Mouse (Mus musculus) embryonic stem cell, embryonic (primary cell): ENCODE data around the gene Phf7.

Source experiments
- CTCF ChIA-PET, 4 experiments: fragments of 300-600 bp in 2 of 4; fragments of 350-600 bp in 2 of 4; sonication (Branson Sonifier 250); formaldehyde crosslinking; loops; one replicate each; lab custom pipeline; 2022; ENCODE audit warnings: inconsistent platforms in 2 of 4; lab: Charles Lee
- POLR2A ChIA-PET, 4 experiments: fragments of 300-600 bp in 2 of 4; fragments of 350-600 bp in 2 of 4; sonication (Branson Sonifier 250); formaldehyde crosslinking; loops; one replicate each; lab custom pipeline; 2022; ENCODE audit warnings: antibody characterized with exemption in 4 of 4, inconsistent platforms in 1 of 4; lab: Charles Lee

Phf7 gene

GRCm38 (mm10) chr14:31194891-31195513 is 56.1 kb downstream of the Phf7 start:
- POLR2A ChIA-PET, result interaction anchor here in 2 of 4 experiments (1.5 to 8.0 kb wide), 6 partner anchors 10 to 25 kb away, joined by 4 to 50 read pairs (median 6); no protein-coding TSS in a partner anchor
- CTCF ChIA-PET, result interaction anchor here in 2 of 4 experiments (1.3 to 1.4 kb wide), 2 partner anchors 10 to 35 kb away, joined by 3 read pairs; no protein-coding TSS in a partner anchor

- CTCF ChIA-PET, result no interaction called here
Observed at GRCm38 (mm10) chr14:31194441-31194840, 56.7 kb downstream of the Phf7 start.

GRCm38 (mm10) chr14:31193791-31194190 is 57.3 kb downstream of the Phf7 start:
- CTCF ChIA-PET, result interaction anchor here in 2 of 4 experiments (0.7 to 1.2 kb wide), 2 partner anchors 65 to 131 kb away, joined by 3 read pairs; partner anchors contain the start of gene Smim4 (in 1 of the 2)
- POLR2A ChIA-PET, result interaction anchor here in 3 of 4 experiments (0.5 to 8.0 kb wide), 12 partner anchors 8 to 174 kb away, joined by 3 to 50 read pairs (median 4); no protein-coding TSS in a partner anchor

More at GRCm38 (mm10) chr14:31194441-31194840, 56.7 kb downstream of the Phf7 start:
- POLR2A ChIA-PET, result interaction anchor here in 3 of 4 experiments (0.6 to 8.0 kb wide), 8 partner anchors 10 to 41 kb away, joined by 3 to 50 read pairs (median 3); no protein-coding TSS in a partner anchor

GRCm38 (mm10) chr14:31191936-31192335 is 59.2 kb downstream of the Phf7 start:
- ChIA-PET POLR2A (interaction anchor here in 2 of 4 experiments (1.1 to 8.0 kb wide), 4 partner anchors 10 to 15 kb away, joined by 3 to 50 read pairs (median 5); no protein-coding TSS in a partner anchor), CTCF (interaction anchor here in 1 of 4 experiments (0.6 kb wide), 1 partner anchor 19 kb away, joined by 3 read pairs; no protein-coding TSS in a partner anchor)

GRCm38 (mm10) chr14:31189348-31189747 is 61.8 kb downstream of the Phf7 start:
- CTCF ChIA-PET, result interaction anchor here in 1 of 4 experiments (1.1 kb wide), 1 partner anchor 83 kb away, joined by 3 read pairs; no protein-coding TSS in a partner anchor
- POLR2A ChIA-PET, result interaction anchor here in 2 of 4 experiments (0.8 to 8.0 kb wide), 5 partner anchors 9 to 49 kb away, joined by 3 to 50 read pairs (median 3); no protein-coding TSS in a partner anchor

- CTCF ChIA-PET, result interaction anchor here in 1 of 4 experiments (1.1 kb wide), 1 partner anchor 83 kb away, joined by 3 read pairs; no protein-coding TSS in a partner anchor
- POLR2A ChIA-PET, result interaction anchor here in 2 of 4 experiments (0.6 to 1.2 kb wide), 4 partner anchors 9 to 48 kb away, joined by 3 read pairs; no protein-coding TSS in a partner anchor
Observed at GRCm38 (mm10) chr14:31188771-31189181, 62.3 kb downstream of the Phf7 start.
